Mouse (Mus musculus): Measurements from ENCODE around the gene Cib1. TPM values are rescaled to one million over a fixed set of nuclear protein-coding genes. Genes with fewer than 3 reads are reported as not detected.

Gene Cib1
- total RNA-seq, 2 experiments from 2014 or later = 21.7 to 22.4 TPM

DNA sequence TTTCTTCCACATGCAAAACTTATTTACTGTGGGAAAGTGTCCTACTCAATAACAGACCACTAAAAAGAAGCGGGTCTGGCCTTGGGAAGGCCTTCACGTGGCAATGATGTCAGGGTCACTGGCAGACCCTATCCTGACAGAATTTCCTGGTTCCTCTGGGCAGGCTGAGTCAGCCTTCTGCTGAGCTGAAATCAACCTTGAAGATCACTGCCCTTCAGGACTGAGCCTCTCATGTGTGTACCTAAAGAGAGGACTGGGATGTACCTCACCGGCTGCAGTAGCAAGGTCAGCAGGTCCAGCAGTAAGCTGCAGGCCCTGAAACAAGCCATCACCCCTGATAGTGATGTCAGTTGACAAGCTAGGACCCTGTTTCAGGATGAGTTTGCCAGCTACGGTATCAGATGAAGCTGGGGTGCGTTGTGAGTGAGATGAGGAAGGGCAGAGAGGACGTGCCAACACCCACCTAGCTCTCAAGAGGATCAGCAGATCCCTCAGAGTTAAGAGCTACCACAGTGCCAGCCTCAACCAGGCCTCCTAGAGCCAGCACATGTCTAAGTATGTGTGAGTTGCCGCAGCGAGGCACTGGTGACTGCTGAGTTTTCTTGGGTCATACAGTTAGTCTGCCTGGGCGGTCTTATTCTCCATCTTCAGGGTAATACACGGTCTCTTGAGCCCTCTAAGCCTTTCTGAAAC is 54.4 kb downstream of the Cib1 start:
- intact Hi-C loops (cut with DNase I) = no loop called here
- no peak for TF ChIP-seq CTCF (IDR thresholded peaks at IDR 0.05)
- Histone ChIP-seq H3K4me3 (no peak overlapping the region), H3K27ac (no peak overlapping the region)
- no peak for DNase-seq (ENCODE audit: extremely low spot score in 1 of 2, low spot score in 2 of 2)

GRCm38 (mm10) chr7:80177438-80177837 is 55.2 kb downstream of the Cib1 start:
- DNase-seq (ENCODE audit: extremely low spot score in 1 of 2, low spot score in 2 of 2) = no peak
- no peak overlapping the region for H3K4me3 ChIP-seq
- intact Hi-C loops (cut with DNase I) = no loop called here
- no peak overlapping the region for H3K27ac ChIP-seq
- TF ChIP-seq CTCF (IDR thresholded peaks at IDR 0.05) = no peak

Other genes starting within 250 kb of the Cib1 start
- gene Zfp710, start 208.0 kb downstream of the Cib1 start, total RNA-seq (2021) = 10 to 100 TPM; 18.9 to 21.7 TPM
- gene Idh2, start 117.4 kb downstream of the Cib1 start, total RNA-seq (2021) = 10 to 100 TPM; 53.9 to 67.1 TPM
- gene Sema4b, start 46.0 kb downstream of the Cib1 start, total RNA-seq (2021) = 10 to 100 TPM; 19.4 to 20.6 TPM
- gene Gdpgp1, start 52 bp upstream of the Cib1 start, total RNA-seq (2021) = 1 to 10 TPM; 6.1 to 7.5 TPM
- 1 to 10 TPM; 2.0 to 2.8 TPM for gene Ttll13, start 13.6 kb upstream of the Cib1 start, total RNA-seq (2021)
- gene Ngrn, start 28.4 kb upstream of the Cib1 start, total RNA-seq (2021) = 10 to 100 TPM; 40.8 to 45.3 TPM
- gene Vps33b, start 36.8 kb upstream of the Cib1 start, total RNA-seq (2021) = 10 to 100 TPM; 21.5 to 23.2 TPM
- under 1 TPM; 0.77 to 0.97 TPM for gene Prc1, start 61.6 kb upstream of the Cib1 start, total RNA-seq (2021)
- gene Rccd1, start 91.6 kb upstream of the Cib1 start, total RNA-seq (2021) = 10 to 100 TPM; 14.9 to 15.2 TPM
- 10 to 100 TPM; 37.7 to 43.7 TPM for gene Unc45a, start 108.2 kb upstream of the Cib1 start, total RNA-seq (2021)
- gene Hddc3, start 110.3 kb upstream of the Cib1 start, total RNA-seq (2021) = 10 to 100 TPM; 46.4 to 56.4 TPM
- gene Man2a2, start 138.6 kb upstream of the Cib1 start, total RNA-seq (2021) = 100 to 1,000 TPM; 152 to 157 TPM
- gene Fes, start 155.1 kb upstream of the Cib1 start, total RNA-seq (2021) = 1 to 10 TPM; 5.3 to 6.8 TPM
- gene Furin, start 172.6 kb upstream of the Cib1 start, total RNA-seq (2021) = 10 to 100 TPM; 38.0 to 40.7 TPM

Measured in left cerebral cortex, adult 2 months (tissue).